Mouse (Mus musculus) left cerebral cortex, adult 18-20 months (tissue): Measurements from ENCODE around the gene Daglb. TPM values are rescaled to one million over a fixed set of nuclear protein-coding genes. Genes with fewer than 3 reads are reported as not detected.
"Not testable (repeated sequence)": the region's sequence is repeated elsewhere in the genome, so short reads cannot be mapped to it uniquely, and the experiment has no call there.

ENCODE experiments used
- DNase-seq, 2 experiments: peaks; one replicate each; pipeline ENCODE4 v3.0.0; 2021 to 2022; ENCODE audit warnings: low spot score in 2 of 2, mixed read lengths in 1 of 2
- total RNA-seq, 2 experiments: library from RNA; stranded (reverse); gene quantifications; 2 replicates each; pipeline ENCODE4 v1.2.3; 2021

Daglb gene
- total RNA-seq, 2 experiments from 2014 or later, result 31.9 to 33.1 TPM

DNA sequence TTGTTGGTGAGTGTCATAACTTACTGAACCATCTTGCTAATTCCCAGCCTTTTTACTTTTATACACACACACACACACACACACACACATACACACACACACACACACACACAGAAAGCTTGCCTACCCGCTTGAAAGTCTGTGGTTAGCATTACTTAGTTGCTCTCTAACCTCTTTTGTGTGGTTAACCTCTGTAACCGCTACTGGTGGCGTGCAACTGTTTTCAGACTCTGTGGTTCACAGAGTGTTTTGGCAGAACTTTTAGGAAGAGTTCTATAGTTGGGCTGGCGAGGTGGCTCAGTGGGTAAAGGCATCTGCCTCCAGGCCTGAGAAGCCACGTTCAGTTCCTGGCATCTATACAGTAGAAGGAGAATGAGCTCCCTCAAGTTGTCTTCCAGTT, 20.6 kb downstream of the Daglb start:
- no peak for DNase-seq

DNA sequence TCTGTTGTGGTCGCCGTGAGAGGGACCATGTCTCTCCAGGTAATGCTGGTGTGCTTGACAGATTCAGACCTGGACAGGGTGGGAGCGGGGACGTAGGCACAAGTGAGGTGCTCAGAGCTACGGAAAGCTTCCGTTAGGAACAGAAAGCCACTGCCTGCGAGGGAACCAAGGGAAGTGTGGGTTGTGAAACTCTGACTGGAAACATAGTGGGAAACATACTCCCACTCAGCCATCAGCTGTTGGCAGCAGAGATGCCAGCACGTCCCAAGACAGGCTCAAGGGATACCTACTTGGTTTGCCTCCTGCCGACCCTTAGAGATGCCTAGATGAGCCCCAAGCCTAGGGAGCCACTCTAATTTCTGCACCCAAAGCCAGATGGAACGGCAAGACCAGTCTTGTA, 22.8 kb downstream of the Daglb start:
- no peak for DNase-seq

DNA sequence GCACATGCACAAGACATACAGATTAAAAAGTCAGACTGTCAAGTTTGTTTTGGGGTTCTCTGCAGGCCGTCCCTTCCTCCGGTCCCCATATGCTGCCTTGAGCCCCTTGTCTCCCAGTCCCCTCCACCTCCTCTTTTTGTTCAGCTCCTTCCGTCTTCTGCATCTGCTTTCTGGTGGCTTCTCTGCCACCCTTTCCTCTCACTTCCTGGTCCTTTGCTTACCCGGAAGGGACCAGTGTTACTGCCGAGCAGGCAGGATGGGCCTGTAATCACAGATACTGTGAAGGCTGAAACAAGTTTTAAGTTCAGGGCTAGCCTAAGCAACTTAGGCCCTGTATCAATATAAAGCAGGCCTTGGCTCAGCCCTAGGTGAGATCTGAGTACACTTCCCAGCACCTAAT, 23.6 kb downstream of the Daglb start:
- DNase-seq, result no peak

DNA sequence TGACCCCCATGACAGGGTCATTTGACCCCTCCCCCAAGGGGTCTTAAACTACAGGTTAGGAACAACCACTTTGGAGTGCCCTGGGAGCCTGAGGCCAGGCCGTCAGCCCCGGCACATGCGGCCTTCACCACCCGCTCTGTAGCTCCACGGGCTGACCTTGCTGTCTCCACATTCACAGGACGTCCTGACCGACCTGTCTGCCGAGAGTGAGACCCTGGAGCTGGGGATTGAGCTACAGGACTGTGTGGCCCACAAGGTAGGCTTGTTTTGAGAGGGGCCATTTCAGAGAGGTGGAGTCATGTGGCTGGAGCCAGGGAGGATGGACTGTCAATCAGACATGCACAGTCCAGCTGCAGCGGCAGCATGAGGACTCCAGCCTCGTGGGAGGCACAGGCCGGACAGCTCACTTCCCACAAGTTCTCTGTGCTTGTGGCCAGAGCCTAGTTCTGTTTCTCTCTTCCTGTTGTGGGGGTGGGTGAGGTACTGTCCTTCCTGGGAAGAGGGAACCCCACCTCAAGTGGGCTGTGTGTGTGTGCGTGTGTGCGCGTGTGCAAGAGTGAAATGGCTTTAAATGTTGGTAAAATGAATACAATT, 25.5 kb downstream of the Daglb start:
- DNase-seq, result no peak

DNA sequence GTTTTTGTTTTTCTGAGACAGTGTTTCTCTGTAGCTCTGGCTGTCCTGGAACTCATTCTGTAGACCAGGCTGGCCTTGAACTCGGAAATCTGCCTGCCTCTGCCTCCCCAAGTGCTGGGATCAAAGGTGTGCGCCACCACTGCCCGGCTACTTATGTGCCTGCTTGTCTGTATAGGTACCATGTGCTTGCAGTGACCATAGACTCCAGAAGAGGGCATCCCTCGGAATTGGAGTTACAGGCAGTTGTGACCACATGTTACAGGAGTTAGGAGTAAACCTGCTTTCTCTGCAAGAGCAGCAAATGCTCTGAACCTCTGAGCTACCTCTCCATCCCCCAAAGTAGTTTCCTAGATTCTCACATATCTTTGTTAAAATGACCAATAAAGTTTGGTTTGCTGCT, 27.4 kb downstream of the Daglb start:
- no peak for DNase-seq

DNA sequence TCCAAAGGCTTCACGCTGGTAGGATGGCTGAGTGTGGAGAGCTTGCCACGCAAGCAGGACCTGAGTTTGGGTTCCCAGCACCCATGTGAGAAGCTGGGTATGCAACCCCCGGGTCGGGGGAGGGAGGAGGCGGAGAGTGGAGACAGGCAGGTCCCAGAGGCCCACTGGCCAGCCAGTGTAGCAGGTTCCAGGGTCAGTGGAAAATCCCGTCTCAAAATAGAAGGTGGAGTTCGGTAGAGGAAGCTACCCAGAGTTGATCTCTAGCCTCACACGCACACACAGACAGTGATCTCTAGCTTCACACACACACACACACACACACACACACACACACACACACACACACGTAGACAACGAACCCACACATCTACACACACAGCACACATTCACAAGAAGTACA, 28.8 kb downstream of the Daglb start:
- DNase-seq, result no peak

DNA sequence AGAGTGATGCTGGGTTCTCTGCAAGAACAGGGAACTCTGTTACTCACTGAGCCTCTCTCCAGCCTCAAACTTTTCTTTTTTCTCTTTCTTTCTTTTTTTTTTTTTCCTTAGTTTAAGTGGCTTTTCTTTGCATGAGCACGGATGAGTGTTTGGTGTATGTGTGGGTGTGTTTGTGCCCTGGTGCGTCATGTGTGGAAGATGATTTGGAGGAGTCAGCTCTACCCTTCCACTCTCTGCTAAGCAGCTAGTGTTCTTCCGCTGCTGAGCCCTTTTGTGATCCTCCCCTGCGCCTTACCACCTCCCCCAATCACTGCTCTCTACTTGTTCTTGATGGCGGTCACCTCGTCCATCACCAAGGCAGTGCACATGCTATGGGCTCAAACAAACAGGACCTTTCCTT, 31.3 kb downstream of the Daglb start:
- no peak for DNase-seq

DNA sequence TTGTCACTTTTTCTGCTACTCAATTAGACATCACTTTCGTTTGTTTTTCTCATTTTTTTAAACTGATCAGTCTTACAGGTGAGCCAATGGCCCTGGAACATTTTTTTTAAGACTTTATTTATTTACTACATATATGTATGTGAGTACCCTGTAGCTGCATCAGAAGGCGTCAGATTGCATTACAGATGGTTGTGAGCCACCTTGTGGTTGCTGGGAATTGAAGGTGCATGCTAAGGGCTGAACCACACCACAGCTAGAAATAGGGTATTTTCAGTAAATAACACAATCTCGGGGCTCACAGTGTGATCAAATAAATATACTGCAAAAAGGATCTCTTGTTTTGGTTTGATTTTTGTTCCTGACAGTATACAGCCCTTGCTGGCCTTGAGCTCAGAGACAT, 33.1 kb downstream of the Daglb start:
- no peak for DNase-seq

DNA sequence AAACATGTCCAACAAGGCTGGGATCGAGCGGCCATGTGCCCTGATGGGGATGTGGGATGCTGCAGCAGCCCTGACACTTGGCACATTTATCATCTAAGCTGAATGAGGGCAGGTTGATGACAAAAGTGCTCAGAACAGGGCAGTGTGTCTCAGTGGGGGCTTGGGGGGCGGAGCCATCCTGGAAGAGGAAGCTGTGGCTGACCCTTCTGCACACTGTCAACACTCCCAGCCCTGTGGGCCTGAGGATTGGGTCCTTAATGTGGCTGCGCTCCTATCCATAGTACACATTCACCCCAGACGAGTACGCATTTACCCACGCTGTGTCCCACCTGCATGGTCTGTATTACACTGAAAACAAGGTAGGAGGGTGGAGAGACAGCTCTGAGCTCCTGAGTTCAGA, 34.8 kb downstream of the Daglb start:
- DNase-seq, result no peak

DNA sequence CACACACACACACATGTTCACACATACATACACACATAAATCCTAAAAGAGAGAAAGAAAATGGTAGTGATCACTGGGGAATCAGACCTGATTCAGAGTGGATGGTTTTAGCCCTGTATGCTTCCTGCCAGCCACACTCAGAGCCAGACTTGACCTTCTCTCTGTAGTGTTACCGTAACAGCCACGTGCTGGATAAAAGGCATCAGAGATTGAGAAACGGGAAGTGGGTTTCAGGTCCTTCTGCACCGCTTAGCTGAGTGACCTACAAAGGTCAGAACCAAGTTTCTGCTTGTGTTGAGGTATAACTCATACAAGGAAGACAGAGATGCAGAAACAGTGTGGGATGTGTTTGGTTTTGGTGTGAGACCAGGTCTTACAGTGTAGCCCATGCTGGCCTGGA, 35.3 kb downstream of the Daglb start:
- no peak for DNase-seq

DNA sequence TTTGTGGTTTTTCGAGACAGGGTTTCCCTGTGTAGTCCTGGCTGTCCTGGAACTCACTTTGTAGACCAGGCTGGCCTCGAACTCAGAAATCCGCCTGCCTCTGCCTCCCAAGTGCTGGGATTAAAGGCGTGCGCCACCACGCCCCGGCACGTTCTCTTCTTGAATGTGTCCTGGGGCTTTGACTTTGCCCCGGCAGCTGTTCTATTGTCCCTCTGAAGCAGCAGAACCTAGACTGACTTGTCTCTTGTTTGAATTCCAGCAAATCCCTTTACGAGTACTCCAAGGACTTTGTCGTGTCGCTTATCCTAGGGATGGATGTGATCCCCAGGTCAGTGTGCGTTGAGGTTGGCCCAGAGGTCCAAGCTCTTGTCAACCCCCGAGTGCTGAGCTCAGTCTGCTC, 36.3 kb downstream of the Daglb start:
- not testable (repeated sequence) for DNase-seq

DNA sequence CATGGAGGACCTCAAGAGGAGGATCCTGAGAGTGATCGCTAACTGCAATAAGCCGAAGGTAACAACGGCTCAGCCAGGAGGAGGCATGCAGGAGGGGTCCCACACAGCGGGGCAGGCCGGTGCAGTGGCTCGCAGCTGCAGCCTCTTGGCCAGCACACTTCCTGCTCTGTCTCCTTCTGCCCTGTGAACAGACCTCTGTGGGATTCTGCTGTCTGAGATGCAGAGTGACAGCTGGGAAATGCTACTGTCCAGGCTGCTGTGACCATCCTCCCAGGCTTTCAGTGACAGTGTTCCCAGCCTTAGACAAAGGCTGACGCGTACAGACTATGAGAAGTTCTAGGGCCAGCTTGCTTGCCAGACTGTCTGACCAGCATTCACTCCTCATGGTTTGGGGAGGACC, 36.8 kb downstream of the Daglb start:
- DNase-seq, result no peak

DNA sequence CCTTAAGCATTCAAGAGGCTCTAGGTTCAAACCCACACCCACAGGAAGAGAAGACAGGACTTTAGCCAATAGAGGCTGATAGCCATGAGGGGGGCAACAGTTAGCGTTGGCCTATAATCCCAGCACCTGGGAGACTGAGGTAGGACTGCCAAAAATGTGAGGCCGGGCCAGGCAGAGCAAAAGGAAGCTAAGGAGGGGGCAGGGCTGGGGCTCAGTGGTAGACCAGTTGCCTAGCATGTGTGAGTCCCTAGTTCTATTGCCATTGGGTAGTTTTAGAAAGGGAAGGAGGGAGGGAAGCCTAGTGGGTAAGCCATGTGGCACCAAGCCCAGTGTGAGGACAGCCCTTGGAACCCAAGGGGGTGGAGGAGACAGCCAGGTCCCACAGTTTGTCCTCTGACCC, 37.3 kb downstream of the Daglb start:
- DNase-seq, result no peak

DNA sequence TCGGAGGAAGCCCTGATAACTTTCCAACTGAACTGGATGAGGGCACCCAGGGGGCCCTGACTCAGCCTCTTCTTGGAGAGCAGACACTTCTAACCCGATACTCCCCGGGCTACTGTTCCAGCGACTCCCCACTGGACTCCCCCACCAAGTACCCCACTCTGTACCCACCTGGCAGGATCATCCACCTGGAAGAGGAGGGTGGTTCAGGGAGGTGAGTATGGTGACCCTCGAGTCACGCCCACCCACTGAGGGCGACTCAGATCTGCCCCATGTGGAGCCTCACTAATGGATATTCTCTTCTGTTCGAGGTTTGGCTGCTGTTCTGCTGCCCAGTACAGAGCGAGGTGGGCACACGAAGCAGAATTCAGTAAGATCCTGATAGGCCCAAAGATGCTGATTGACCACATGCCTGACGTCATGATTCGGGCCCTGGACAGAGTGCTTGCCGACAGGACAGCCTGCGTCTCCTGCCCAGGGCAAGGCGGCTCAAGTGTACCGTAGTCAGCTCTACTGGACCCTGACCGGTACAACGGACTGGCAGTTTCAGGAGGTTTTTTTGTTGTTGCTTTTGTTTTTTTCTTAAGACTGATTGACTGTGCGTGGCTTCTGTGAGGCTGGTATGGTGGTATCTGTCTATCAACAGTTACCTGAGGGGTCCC, 38.6 kb downstream of the Daglb start:
- no peak for DNase-seq

DNA sequence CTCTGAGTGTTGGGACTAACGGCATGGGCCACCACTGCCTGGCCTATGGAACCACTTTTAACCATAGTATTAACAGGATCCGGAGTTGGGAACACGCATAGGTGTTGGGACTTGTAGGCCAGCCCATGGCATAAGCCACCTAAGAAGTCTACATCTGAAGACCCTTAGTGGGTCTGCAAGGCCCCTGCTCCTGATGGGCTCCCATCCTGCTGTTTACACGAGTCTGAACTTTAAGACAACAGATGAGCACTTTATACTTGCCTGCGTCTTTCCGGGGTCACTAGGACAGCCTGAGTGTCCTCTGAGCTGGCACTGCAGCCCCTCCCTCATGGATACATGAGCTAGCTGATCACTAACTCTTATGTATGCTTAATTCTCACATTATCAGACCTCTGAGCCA, 39.4 kb downstream of the Daglb start:
- no peak for DNase-seq

DNA sequence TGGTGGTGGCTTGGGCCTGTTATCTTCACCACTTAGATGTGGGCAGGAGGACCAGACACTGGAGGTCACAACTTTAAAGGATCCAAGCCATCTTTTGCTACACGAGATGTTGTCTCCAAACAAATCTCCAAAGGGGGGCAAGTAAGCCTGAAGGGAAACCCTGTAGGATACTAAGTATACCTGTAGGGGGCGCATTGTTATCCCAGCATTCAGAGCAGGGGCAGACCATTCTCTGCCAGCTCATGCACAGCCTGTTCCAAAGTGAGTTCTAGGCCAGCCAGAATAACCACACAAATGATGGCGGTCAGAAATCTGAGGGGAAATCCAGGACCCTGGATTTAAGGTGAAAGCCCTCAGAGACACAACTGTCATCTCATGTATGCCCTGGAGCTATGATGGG, 40.1 kb downstream of the Daglb start:
- no peak for DNase-seq

DNA sequence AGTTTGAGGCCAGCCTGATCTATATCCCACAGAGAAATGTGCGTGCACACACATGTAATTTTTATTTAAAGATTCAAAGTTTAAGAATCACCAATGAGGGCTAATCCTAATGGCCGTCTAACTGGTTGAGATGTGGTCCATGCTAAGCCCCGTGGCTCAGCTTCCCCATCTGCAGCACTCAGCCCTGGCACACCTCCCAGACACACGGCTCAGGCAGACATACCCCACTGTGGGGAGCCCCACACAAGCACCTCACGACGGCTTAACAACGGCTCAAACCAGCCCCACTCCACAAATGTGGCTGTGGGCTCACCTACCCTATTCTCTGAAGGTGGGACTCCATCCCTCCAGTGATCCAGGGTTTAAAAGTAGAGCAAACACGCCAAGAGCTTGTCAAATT, 40.7 kb downstream of the Daglb start:
- DNase-seq, result no peak

DNA sequence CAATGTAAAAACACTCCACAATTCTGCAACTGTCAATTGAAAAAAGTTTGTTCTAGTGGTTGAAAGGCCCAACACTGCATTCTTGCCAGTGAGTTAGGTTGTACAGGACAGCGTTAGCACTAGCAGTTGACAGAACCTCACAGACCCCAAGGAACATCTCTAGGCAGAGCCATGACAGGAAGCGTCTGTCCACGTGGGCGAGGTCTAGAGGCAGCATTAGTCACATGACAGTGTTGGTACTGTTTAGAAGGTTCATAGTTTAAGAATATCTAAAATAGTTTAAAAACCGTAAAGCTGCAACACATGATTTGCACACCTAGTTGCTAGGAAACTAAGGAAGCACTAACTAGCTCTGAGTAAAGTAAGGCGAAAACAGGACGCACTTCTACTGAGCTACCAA, 41.2 kb downstream of the Daglb start:
- no peak for DNase-seq

DNA sequence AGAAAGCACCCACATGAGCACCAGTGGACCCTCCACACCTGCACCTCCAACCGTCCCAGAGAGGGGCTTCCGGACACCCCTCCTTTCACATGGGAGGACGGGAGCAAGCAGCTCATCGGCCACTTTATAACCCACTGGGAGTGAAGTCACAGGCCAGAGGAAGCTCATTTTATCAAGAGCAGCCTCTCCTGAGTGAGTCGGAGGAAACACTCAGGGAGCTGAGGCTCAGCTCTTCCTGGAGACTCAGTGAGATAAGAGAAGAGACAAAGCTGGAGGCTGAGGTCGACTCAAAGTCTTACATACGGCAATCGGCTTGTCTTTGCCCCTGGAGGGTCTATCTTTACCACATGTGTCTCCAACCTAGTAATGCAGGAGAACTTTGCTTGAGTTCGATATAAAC, 44.9 kb downstream of the Daglb start:
- no peak for DNase-seq

DNA sequence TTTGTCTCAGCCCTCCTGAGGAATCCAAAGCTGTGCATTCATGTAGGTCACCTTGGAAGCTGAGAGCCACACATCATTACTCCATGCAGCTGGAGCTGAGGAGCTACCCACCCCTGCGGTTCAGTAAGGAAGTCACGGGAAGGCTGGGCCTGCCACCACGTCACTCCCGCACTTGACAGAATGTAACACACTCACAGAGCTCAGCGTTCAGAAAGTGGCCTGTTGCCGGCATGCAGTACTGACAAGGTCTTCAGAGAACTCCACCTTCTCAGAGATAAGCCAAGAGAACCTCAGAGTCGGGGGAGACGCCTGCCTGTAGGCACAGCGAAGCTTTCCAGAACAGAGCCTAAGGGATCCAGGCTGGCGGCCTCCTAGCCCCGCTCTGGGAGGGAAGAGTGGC, 45.4 kb downstream of the Daglb start:
- DNase-seq, result no peak

DNA sequence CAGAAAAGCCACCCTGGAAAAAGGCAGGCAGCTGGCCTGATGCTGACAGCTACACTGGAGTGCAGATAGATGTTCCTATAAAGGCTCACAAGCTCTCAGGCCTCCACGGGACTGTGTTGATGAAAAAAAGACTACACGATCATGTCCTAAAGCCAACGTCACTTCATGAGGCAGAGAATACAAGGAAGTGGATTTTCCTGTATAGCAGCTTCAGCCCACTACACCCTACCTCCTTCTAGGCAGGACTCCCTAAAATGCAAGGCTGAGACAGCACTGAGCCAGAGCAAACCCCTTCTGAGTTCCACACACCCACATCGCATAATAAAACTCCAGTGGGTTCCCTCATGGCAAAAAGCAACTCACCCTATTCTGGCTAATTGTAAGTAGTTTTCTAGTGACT, 47.2 kb downstream of the Daglb start:
- no peak for DNase-seq

DNA sequence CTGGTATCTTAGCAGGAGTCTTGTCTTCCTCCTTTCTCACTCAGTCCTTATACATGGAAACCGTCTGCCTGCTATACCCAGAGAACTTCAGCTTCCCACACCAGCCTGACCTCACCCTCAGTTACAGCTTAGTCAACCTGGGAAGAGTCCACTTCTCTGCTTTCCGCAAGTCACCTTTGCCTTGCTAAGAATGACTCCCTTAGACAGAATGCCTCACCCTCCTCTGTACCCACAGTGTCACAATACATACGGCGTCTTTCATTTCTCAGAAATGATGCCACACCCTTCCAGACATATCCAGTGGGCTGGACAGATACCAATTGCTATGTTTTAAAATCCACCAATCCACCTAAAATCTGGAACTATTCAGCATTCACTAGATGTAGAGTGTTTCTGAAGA, 47.9 kb downstream of the Daglb start:
- DNase-seq, result no peak

DNA sequence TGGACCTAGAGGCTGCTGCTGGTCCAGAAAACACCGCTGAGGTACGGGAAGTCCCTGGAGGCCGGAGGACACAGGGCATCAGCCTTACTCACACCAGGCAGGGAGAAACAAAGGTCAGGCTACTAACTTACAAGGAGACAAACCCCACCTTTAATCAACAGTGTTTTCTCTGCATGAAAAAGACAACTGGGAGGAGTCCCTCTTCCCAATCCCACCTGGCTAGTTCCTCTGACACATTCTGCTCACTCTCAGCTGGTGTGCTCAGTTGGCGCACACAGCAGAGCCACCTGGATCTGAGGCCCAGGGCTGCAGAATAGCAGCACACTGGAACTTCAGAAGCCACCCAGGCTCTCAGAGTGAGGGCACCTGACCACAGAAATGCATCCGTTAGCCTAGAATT, 50.5 kb downstream of the Daglb start:
- no peak for DNase-seq

DNA sequence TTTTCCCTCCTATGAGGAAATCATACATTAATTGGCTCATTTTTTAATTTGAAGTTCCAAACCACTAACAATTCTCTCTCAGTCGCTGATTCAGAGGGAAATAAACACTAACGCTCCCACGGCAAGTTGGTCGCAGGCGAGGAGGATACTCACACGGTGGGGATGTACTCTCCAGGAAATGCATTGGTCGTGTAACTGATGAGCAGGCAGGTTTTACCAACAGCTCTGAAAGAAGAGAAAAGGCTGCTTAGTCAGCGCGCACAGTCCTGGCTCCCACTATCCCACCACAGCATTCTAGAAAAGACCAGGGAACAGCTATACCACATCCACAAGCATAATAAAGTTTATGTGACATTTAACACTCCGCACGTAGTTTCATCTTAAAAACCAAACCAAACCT, 52.6 kb downstream of the Daglb start:
- no peak for DNase-seq
